Mouse (Mus musculus) heart, adult 2 months (tissue): ENCODE measurements at regions not wholly inside any gene's neighbourhood (a gene's known extent, or its start where the extent isn't known, plus 50 kb on each side); places are given as distances from the start of the nearest gene placed in this dataset.

Source experiments
- CTCF ChIP-seq: fragments of 200-600 bp; IDR thresholded peaks from 2 replicates; pipeline ENCODE4 v1.8.1; 2022; ENCODE audit warnings: antibody characterized with exemption, mild to moderate bottlenecking, moderate library complexity
- POLR2A ChIP-seq: fragments of 200-500 bp; IDR thresholded peaks from 2 replicates; pipeline ENCODE4 v1.6.1; 2011; ENCODE audit warnings: mild to moderate bottlenecking, low read depth, low read length, control low read depth; ENCODE audit not compliant: insufficient read depth

- TF ChIP-seq CTCF (no peak), POLR2A (no peak)
Measured at GRCm38 (mm10) chr4:55875304-55875703, 343.0 kb upstream of the Klf4 start.
